Mouse (Mus musculus): ENCODE data around the gene Tmco2. TPM values are rescaled to one million over a fixed set of nuclear protein-coding genes. Genes with fewer than 3 reads are reported as not detected.

Gene Tmco2
- not detected in 2 replicates for polyA plus RNA-seq (2015; fragmentation: Nextera tagmentation; extraction: Ambion mirVana)

DNA sequence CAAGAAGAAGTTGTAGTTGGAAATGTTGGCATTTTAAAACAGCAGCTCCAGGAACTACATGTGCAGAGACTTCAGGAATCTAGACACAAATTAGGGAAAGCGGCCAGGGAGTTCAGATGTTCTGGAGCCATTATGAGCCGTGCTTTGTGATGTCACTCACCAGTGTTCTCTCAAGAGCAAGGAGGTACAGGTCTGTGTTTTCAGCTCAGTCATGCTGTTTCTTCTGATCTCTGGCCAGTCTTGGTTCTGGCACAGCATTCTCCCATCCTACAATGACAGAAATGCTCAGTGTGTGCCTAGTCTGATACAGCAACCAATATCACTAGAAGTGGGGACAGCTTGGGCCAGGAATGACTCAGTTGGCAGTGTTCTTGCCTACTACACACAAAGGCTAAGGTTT, at the start of gene Tmco2:
TSS of gene Tmco2 (minus strand) at position 101 of the 400 bp plus-strand sequence.
- no peaks in the 10 kb centered on the region for H3K4me1 ChIP-seq (replicated peaks; ENCODE audit: control insufficient read depth, insufficient read depth, low read length)
- 94% methylated on average over 2 of the region's 2 CpGs for WGBS
- no peaks in the 10 kb centered on the region for H3K27me3 ChIP-seq (ENCODE audit: control insufficient read depth, insufficient read depth, low read depth, low read length)
- no peak within 1 kb of the TSS for H3K9ac ChIP-seq (ENCODE audit: low read length)
- H3K27ac ChIP-seq (ENCODE audit: low read length): no peak within 1 kb of the TSS
- no peaks in the 10 kb centered on the region for H3K9me3 ChIP-seq (ENCODE audit: control insufficient read depth, low read length)
- no peak within 1 kb of the TSS for H3K4me3 ChIP-seq (ENCODE audit: low read length)
- no peak within 1 kb of the TSS for H3K4me2 ChIP-seq (ENCODE audit: low read depth, low read length)
- ATAC-seq (ENCODE audit: low read depth): no peak
- no peaks in the 10 kb centered on the region for H3K36me3 ChIP-seq (ENCODE audit: control insufficient read depth, insufficient read depth, low read length)

- Histone ChIP-seq H3K9ac (ENCODE audit: low read length) (no peak overlapping the region), H3K4me1 (replicated peaks; ENCODE audit: control insufficient read depth, insufficient read depth, low read length) (no peaks in the 10 kb centered on the region), H3K27ac (ENCODE audit: low read length) (no peak overlapping the region), H3K27me3 (ENCODE audit: control insufficient read depth, insufficient read depth, low read depth, low read length) (no peaks in the 10 kb centered on the region), H3K4me3 (ENCODE audit: low read length) (no peak overlapping the region), H3K4me2 (ENCODE audit: low read depth, low read length) (no peak overlapping the region), H3K9me3 (ENCODE audit: control insufficient read depth, low read length) (no peaks in the 10 kb centered on the region), H3K36me3 (ENCODE audit: control insufficient read depth, insufficient read depth, low read length) (no peaks in the 10 kb centered on the region)
- 80% methylated on average over 4 of the region's 4 CpGs for WGBS
- ATAC-seq (ENCODE audit: low read depth): no peak
Observed at GRCm38 (mm10) chr4:121103304-121103703, 5.7 kb downstream of the Tmco2 start.

- Histone ChIP-seq H3K9ac (ENCODE audit: low read length) (peak within 1 kb of the TSS; percentile 87), H3K4me1 (replicated peaks; ENCODE audit: control insufficient read depth, insufficient read depth, low read length) (peaks cover 4% of the 10 kb centered on the region), H3K4me3 (ENCODE audit: low read length) (peak within 1 kb of the TSS; percentile 75), H3K27ac (ENCODE audit: low read length) (peak within 1 kb of the TSS; percentile 20; the same call in 1 of the 2 replicates), H3K27me3 (ENCODE audit: control insufficient read depth, insufficient read depth, low read depth, low read length) (no peaks in the 10 kb centered on the region), H3K4me2 (ENCODE audit: low read depth, low read length) (peak within 1 kb of the TSS; percentile 80), H3K9me3 (ENCODE audit: control insufficient read depth, low read length) (no peaks in the 10 kb centered on the region), H3K36me3 (ENCODE audit: control insufficient read depth, insufficient read depth, low read length) (peaks cover 18% of the 10 kb centered on the region)
- ATAC-seq (ENCODE audit: low read depth): peak; percentile 87
- WGBS: under 1% methylated on average over 39 of the region's 39 CpGs
Observed at GRCm38 (mm10) chr4:121097650-121098378, 11.2 kb downstream of the Tmco2 start, which contains the start of gene Zmpste24. TSS of gene Zmpste24 (minus strand) at chr4:121098241.

DNA sequence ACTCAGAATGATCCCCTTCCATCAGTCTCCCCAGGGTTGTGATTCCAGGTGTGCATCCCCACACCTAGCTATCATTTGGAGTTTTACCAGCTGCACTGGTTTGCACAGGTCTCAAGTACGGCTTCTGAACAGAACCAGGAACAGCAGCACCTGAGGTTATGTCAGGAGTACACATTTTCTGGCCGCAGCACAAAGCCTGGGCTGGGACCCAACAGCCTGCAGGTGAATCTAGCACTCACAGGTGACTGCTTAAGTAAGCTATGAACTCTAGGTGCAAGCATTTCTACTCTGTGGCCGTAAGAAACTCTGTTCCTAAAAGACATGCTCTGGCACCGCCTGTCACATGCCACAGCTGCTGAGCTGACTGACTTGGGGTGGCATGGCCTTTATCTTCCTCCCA, 18.8 kb downstream of the Tmco2 start:
- Histone ChIP-seq H3K9ac (ENCODE audit: low read length) (no peak overlapping the region), H3K4me1 (replicated peaks; ENCODE audit: control insufficient read depth, insufficient read depth, low read length) (no peaks in the 10 kb centered on the region), H3K36me3 (ENCODE audit: control insufficient read depth, insufficient read depth, low read length) (peaks cover 37% of the 10 kb centered on the region), H3K4me2 (ENCODE audit: low read depth, low read length) (no peak overlapping the region), H3K27ac (ENCODE audit: low read length) (no peak overlapping the region), H3K27me3 (ENCODE audit: control insufficient read depth, insufficient read depth, low read depth, low read length) (no peaks in the 10 kb centered on the region), H3K9me3 (ENCODE audit: control insufficient read depth, low read length) (no peaks in the 10 kb centered on the region), H3K4me3 (ENCODE audit: low read length) (no peak overlapping the region)
- ATAC-seq (ENCODE audit: low read depth): no peak
- 88% methylated on average over 4 of the region's 4 CpGs for WGBS

DNA sequence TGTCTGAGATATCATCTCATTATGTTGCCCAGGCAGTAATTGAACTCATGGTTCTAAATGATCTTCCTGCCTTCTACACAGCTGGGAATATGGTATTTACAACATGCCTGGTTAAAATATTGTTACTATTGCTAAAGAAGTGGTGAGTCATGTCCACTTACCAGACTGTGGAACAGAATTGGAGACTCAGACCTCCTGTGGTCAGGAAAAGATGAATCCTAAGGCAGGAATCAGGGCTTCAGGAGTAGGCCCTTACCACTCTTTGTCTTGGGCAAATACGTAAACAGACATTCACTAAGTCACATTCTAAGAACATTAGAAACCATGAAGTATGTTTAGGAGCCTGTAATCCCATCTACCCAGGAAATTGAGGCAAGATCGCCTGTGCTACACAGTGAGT, 20.3 kb downstream of the Tmco2 start:
- no peak overlapping the region for H3K27ac ChIP-seq (ENCODE audit: low read length)
- WGBS: 88% methylated on average over 2 of the region's 2 CpGs
- H3K36me3 ChIP-seq (ENCODE audit: control insufficient read depth, insufficient read depth, low read length): peaks cover 32% of the 10 kb centered on the region
- H3K9ac ChIP-seq (ENCODE audit: low read length): no peak overlapping the region
- no peaks in the 10 kb centered on the region for H3K27me3 ChIP-seq (ENCODE audit: control insufficient read depth, insufficient read depth, low read depth, low read length)
- H3K4me2 ChIP-seq (ENCODE audit: low read depth, low read length): no peak overlapping the region
- ATAC-seq (ENCODE audit: low read depth): no peak
- H3K9me3 ChIP-seq (ENCODE audit: control insufficient read depth, low read length): no peaks in the 10 kb centered on the region
- no peaks in the 10 kb centered on the region for H3K4me1 ChIP-seq (replicated peaks; ENCODE audit: control insufficient read depth, insufficient read depth, low read length)
- no peak overlapping the region for H3K4me3 ChIP-seq (ENCODE audit: low read length)

DNA sequence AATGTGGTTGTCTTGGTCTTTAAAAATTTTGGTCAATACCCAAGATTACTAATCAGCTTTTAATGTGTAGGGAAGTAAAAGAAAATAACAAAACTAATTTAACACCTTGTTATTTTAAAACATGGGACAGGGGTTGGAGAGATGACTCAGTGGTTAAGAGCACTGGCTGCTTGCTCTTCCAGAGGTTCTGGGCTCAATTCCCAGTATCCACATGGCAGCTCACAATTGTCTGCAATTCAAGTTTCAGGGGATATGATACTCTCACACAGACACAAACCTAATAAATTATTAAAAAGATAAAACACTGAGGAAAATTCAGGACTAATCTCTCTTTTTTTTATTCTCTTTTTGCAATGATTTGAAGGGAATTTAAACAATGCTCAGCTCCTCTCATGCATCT, 24.5 kb downstream of the Tmco2 start:
- H3K4me3 ChIP-seq (ENCODE audit: low read length): no peak overlapping the region
- no peak for ATAC-seq (ENCODE audit: low read depth)
- H3K9me3 ChIP-seq (ENCODE audit: control insufficient read depth, low read length): no peaks in the 10 kb centered on the region
- H3K27ac ChIP-seq (ENCODE audit: low read length): no peak overlapping the region
- no peak overlapping the region for H3K4me2 ChIP-seq (ENCODE audit: low read depth, low read length)
- H3K27me3 ChIP-seq (ENCODE audit: control insufficient read depth, insufficient read depth, low read depth, low read length): no peaks in the 10 kb centered on the region
- H3K4me1 ChIP-seq (replicated peaks; ENCODE audit: control insufficient read depth, insufficient read depth, low read length): no peaks in the 10 kb centered on the region
- no peak overlapping the region for H3K9ac ChIP-seq (ENCODE audit: low read length)
- H3K36me3 ChIP-seq (ENCODE audit: control insufficient read depth, insufficient read depth, low read length): peaks cover 18% of the 10 kb centered on the region

- Histone ChIP-seq H3K4me1 (replicated peaks; ENCODE audit: control insufficient read depth, insufficient read depth, low read length) (no peaks in the 10 kb centered on the region), H3K9ac (ENCODE audit: low read length) (no peak overlapping the region), H3K27ac (ENCODE audit: low read length) (no peak overlapping the region), H3K4me3 (ENCODE audit: low read length) (no peak overlapping the region), H3K27me3 (ENCODE audit: control insufficient read depth, insufficient read depth, low read depth, low read length) (no peaks in the 10 kb centered on the region), H3K36me3 (ENCODE audit: control insufficient read depth, insufficient read depth, low read length) (peaks cover 12% of the 10 kb centered on the region), H3K9me3 (ENCODE audit: control insufficient read depth, low read length) (no peaks in the 10 kb centered on the region), H3K4me2 (ENCODE audit: low read depth, low read length) (no peak overlapping the region)
- 92% methylated on average over 1 of the region's 1 CpGs for WGBS
- ATAC-seq (ENCODE audit: low read depth): no peak
Observed at GRCm38 (mm10) chr4:121080395-121080794, 28.6 kb downstream of the Tmco2 start.

- Histone ChIP-seq H3K27me3 (ENCODE audit: control insufficient read depth, insufficient read depth, low read depth, low read length) (no peaks in the 10 kb centered on the region), H3K4me1 (replicated peaks; ENCODE audit: control insufficient read depth, insufficient read depth, low read length) (no peaks in the 10 kb centered on the region), H3K4me3 (ENCODE audit: low read length) (no peak overlapping the region), H3K4me2 (ENCODE audit: low read depth, low read length) (no peak overlapping the region), H3K9ac (ENCODE audit: low read length) (no peak overlapping the region), H3K27ac (ENCODE audit: low read length) (no peak overlapping the region), H3K36me3 (ENCODE audit: control insufficient read depth, insufficient read depth, low read length) (peaks cover 5% of the 10 kb centered on the region), H3K9me3 (ENCODE audit: control insufficient read depth, low read length) (no peaks in the 10 kb centered on the region)
- ATAC-seq (ENCODE audit: low read depth): no peak
- WGBS: 64% methylated on average over 3 of the region's 3 CpGs
Observed at GRCm38 (mm10) chr4:121077915-121078646, 30.9 kb downstream of the Tmco2 start.

GRCm38 (mm10) chr4:121074250-121074649, 34.8 kb downstream of the Tmco2 start:
- ATAC-seq (ENCODE audit: low read depth): no peak
- Histone ChIP-seq H3K27ac (ENCODE audit: low read length) (no peak overlapping the region), H3K36me3 (ENCODE audit: control insufficient read depth, insufficient read depth, low read length) (peaks cover 2% of the 10 kb centered on the region; the same call in 1 of the 2 replicates), H3K4me3 (ENCODE audit: low read length) (no peak overlapping the region), H3K9me3 (ENCODE audit: control insufficient read depth, low read length) (no peaks in the 10 kb centered on the region), H3K4me2 (ENCODE audit: low read depth, low read length) (no peak overlapping the region), H3K4me1 (replicated peaks; ENCODE audit: control insufficient read depth, insufficient read depth, low read length) (no peaks in the 10 kb centered on the region), H3K27me3 (ENCODE audit: control insufficient read depth, insufficient read depth, low read depth, low read length) (no peaks in the 10 kb centered on the region), H3K9ac (ENCODE audit: low read length) (no peak overlapping the region)
- 88% methylated on average over 4 of the region's 4 CpGs for WGBS

Data from lung, embryonic 16.5 days (tissue).